Mouse (Mus musculus) skeletal muscle tissue, adult 2 months (tissue): Measurements from ENCODE around the gene Ugt1a6a.
A peak's percentile ranks its signal among the peaks of the same experiment; 100 is the strongest.
"Not testable (repeated sequence)": the region's sequence is repeated elsewhere in the genome, so short reads cannot be mapped to it uniquely, and the experiment has no call there.

Experiments used
- DNase-seq: peaks from one replicate; pipeline ENCODE4 v3.0.0-alpha.2; 2012; ENCODE audit warnings: low read depth, low spot score

Gene Ugt1a6a

DNA sequence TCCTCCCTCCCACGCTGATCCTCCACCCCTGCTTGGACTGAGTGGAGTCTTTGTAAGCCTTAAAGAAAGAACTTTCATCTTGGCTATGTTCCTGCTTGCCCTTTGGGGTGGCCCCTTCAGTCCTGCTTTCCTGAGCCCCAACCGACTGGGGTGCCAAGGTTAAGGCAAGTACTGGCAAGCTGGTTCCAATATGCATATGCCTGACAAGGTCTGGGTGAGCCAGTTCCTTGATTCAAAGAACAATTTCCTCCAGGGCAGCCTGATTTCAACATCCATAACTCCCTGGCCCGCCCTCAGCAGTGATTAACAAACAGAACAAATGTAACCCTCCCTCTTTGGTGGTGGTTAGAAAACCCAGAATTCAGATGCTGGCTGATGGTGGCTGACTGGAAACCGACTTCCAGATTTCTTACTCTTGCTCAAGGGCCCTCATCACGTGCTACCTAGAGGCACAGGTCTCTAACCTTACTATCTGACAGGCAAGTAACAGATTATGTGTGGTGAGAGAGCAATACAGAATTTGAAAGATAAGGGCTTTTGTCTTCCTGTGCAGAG, at the start of gene Ugt1a6a:
Gene Ugt1a6a (plus strand): TSS at position 353 of the 555 bp plus-strand sequence.
- not testable (repeated sequence) for DNase-seq

DNA sequence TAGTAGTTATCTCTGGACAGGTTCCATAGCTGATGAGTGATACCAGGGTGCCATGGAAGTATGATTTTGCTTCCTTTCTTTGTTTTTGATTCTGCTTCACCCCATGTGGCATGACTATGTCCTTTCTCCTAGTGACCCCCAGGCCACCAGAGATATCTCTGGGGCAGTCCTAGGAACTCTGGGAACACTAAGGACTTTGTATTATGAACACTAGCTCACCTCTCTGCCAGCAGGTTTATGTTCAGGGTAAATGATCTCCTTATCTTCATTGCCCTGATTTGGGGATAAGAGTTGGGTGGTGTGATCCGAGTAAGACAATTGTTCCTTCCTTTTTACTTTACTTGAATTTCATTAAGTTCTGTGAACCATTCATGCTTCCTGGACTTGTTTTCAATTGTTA, 48.5 kb upstream of the Ugt1a6a start:
- no peak for DNase-seq

DNA sequence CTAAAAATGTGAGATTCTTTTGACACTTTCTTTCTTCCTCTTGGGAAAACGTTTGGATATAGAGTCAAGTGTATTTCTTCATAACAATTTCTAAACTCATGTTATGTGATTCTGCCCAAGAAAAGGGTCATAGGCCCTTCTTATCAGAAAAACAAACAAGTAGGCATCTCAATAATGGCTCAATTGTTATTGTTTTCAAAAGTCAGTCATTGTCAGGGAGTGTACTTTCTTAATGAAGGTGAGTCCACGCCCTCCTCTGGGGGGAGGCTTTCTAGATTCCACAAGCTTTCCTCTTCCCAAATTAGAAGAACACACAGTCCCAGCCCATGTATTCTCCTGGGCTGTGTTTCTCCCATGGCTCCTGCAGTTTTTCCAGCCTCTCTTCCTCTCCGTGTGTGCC, 47.1 kb upstream of the Ugt1a6a start, which contains the start of gene Ugt1a8:
Gene Ugt1a8 (plus strand): TSS at position 301 of the 400 bp plus-strand sequence.
- DNase-seq: no peak

DNA sequence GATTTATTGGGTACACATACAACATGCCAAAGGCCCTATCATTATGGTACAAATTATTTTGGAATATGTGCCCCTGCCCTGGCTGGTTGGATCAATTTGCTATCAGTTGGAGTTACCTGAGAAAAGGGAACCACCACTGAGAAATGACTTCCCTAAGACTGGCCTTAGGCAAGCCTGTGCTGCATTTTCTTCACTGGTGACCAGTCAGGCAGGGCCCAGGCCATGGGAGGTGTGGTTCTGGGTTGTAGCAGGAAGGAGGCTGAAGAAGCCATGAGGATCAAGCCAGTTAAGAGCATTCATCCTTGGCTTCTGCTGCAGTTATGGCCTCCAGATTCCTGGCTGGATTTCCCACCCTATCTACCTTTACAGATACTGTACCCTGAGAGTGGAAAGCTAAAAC, 42.3 kb upstream of the Ugt1a6a start:
- DNase-seq: no peak

DNA sequence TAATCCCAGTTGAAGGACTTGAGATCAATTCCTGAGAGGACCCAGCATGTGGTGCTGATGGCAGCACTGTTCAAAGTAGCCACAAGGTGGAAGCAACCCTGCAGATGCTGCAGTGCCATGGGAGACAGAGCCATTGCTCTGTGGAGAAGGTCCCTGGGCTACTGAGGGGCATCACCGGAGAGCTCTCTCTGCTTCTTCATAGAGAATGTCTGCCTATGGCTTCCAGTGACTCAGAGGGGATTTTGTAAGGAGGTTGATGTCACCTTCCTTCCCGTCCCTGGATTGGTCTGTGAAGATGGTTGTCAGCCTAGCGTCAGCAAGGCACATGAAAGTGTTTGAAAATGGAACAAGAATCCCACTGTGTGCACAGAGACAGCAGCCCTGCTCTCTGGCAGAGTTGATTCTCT, 40.3 kb upstream of the Ugt1a6a start:
- DNase-seq: not testable (repeated sequence)

DNA sequence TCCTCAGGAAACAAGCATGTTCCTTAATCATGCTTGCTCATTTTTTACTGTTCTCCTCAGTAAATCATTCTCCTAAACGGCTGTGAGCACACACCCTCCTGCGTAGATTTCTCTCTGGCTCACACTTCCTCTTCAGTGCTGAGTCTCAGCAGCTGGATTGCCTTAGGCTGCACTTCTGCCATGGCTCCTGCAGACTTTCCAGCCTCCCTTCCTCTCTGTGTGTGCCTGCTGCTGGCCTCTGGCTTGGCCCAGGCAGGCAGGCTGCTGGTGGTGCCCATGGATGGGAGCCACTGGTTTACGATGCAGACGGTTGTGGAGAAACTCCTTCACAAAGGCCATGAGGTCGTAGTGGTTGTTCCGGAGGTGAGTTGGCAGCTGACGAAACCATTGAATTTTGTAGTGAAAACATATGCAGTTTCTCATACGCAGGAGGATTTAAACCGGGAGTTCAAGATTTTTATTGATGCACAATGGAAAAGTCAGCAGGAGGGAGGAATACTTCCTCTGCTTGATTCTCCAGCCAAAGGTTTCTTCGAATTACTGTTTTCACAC, 39.6 kb upstream of the Ugt1a6a start, which contains the start of gene Ugt1a7c:
Gene Ugt1a7c (plus strand): TSS at position 122 of the 552 bp plus-strand sequence.
- DNase-seq: peak; percentile 24

DNA sequence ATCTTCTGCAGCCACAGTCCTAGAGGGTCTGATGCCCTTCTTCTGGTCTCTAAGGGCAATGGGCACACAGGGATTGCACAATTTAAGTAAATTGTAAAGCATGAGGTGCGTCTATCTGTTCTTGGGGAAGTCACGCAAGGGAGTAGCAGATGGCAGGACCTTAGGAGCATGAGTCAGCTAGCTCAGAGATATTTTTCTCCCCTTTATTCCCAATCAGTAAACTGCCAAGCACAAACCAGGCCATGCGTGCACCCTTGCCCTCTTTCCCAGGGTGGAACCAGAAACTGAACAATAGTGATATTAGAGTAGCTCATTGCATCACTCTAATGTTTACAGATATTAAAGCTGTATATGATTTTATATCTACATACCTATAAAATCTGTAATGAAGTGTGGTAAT, 36.1 kb upstream of the Ugt1a6a start:
- not testable (repeated sequence) for DNase-seq

DNA sequence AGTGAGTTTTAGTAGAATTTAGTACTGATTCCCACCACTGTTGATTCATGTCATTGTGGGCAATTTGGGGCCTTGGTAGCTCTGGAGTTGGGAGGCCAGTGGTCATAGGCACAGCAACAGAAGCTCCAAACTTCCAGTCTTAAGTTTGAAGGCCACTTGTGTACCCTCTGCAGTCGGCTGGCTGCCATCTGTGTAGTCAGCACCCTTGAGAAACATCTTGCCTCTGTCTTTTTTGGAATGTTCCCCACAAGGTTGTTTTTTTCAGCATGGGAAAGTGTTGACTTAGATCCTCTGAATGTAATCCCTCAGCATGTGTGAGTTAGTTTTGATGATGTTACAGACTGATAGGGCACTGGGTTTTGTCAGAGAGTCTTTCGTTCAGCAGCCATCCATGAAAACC, 34.9 kb upstream of the Ugt1a6a start:
- not testable (repeated sequence) for DNase-seq

DNA sequence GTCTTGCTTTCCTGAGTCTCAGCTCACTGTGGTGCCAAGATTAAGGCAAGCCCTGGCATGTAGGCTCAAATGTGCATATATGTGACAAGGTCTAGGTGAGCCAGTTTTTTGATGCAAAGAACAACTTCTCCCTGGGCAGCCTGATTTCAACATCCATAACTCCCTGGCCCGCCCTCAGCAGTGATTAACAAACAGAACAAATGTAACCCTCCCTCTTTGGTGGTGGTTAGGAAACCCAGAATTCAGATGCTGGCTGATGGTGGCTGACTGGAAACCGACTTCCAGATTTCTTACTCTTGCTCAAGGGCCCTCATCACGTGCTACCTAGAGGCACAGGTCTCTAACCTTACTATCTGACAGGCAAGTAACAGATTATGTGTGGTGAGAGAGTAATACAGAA, 31.6 kb upstream of the Ugt1a6a start, which contains the start of gene Ugt1a6b:
Gene Ugt1a6b (plus strand): TSS at position 234 of the 400 bp plus-strand sequence.
- not testable (repeated sequence) for DNase-seq

DNA sequence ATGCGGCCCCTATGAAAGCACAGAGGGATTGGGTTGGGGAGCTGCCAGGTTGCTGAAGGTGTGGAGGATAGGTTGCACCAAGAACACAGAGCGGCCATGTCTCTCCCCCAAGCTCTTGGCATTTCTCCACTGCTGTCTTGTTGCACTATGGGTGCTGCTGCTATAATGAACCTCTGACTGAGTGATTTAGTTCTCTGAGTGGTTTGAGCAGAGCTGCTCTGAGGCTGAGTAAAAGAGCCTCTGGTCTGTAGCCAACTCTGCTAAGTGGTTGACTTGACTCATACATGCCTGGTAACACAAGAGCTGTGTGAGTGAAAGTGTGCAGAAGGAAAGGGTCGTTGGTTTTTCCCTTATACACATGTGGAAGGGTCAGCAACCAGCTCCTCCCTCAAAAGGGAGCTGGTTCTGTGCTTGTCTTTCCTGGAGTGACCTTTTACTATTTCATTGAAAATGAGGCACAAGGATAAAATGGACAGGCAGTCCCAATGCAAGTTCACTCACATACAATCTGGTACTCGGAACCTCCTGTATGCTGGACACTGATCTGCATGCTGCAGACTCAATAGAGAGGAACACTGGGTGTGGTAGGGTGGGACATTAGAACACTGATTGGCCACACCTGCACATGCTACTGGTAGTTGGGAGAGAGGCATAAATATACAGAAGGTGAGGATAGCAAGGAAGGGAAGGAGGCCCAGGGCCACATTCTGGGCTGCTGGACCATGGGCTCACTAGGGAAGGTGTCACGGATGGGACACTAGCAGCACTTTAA, 30.7 kb upstream of the Ugt1a6a start:
- DNase-seq: not testable (repeated sequence)

DNA sequence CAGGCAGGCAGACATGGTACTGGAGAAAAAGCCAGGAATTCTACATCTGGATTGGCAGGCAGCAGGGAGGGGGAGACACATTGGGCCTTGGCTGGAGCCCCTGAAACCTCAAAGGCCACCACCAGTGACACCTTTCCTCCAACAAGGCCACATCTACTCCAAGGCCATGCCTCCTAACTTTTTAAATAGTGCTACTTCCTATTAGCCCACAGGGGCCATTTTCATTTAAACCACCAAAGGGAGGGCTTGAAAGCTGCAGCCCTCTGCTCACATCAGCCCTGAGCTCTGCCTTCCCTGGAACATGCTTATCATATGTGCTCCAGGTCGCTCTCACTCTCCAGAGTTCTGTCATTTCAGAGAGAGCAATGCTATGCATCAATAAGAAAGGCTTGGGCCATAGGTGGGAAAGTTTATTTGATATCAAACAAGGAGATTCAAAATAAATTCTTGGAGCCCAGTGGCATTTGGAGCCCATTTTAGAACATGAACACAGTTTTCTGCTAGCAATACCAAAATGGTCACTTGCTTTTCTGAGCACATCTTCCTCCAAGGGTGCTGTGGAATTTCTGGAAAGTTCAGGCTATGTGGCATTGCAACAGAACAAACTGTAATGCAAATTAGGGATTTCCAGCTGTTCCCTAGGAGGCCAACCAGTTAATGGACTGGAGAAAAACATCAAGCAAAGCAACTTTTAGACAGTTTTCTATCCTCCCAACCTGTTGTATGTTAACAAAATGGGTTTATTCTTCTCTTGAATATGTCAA, 29.8 kb upstream of the Ugt1a6a start:
- DNase-seq: no peak

DNA sequence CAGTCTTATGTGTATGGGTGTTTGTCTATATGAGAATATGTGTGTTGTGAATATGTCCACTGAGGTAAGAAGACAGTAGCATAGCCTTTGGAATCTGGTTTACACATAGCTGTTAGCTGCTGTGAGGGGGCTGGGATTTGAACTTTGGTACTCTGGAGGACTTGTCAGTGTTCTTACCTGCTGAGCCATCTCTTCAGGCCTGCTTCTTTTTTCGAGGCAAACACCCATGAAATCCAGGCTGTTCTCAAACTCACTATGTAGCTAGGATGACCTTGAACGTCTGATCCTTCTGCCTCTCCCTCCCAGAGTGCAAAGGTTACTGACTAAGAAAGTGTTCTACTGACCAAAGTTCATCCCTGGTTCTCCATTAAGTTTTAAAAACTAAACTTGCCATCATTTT, 29.0 kb upstream of the Ugt1a6a start:
- no peak for DNase-seq

DNA sequence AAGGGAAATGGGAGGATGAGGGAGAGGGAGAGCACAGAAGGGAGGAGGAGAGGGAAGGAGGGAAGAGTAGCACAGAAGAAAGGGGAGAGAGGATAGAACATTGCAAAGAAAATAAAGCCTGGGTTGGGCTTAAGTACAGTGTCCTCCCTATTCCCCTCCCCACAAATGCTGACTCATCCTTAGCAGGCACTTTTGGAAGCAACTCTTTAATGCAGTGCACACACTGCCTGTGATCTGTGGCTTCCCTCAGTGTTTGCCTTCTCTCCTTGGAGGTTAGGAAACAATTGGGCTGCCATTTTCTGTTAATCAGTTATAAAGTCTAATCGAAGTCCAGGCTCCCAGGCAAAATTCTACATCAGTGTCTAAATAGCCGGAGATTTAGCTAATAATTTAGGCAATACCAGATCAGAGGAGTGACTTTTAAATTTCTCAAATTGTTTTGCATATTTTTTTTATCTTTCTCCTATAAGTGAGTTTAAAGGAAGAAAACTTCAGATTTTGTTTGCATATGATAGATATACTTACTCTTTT, 25.5 kb upstream of the Ugt1a6a start:
- DNase-seq: not testable (repeated sequence)

DNA sequence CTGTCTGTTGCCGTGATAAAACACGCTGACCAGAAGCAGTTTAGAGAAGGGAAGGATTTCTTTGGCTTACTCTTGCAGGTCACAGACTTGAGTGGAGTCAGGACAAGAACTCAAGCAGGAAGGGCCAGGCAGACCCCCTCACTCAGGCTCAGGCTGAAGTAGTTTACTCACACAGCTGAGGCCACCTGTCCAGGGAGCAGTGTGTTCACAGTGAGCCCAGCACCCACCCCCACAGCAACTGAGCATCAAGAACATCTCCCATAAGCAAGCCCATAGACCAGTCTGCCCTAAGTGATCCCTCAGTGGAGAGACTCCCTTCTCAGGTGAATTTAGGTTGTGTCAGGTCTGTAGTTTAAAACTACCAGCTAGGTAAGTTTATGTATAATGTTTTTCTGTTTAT, 25.0 kb upstream of the Ugt1a6a start:
- not testable (repeated sequence) for DNase-seq

DNA sequence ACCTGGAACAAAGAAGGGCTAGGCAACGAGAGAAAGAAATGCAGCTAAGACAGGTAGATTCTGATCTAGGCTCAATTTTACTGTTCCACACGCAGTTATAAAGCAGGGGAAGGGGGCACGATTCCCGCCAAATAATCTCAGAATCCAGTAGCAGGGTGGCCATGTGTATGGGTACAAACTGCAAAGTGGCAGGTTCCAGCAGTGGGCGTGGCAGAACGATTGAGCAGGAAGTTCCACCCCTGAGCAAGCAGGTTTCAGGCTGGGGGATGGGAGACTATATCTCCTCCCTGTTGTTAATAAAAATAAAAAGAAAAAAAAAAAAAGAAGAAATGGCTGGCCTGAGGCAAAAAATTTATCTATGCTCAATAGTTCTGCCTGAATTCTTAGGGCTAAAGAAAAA, 21.8 kb upstream of the Ugt1a6a start:
- DNase-seq: not testable (repeated sequence)

DNA sequence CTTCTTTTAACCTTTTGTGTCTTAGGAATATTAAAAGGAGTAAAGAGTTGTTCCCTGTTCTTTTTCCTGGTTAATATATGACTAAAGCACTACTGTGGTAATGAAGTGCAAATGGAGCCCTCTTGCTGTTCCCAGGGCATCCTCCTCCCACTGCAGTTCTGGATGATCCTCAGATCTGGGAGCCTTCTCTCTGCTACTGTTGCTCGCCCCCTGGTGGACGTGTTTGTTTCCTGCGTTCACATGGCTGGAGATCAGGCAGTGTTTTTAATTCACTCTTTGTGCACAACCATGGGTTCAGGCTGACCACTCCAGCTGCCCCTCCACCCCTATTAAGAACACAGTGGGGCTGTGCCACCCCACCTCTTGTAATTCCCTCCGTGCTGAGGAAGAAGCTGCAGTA, 14.1 kb upstream of the Ugt1a6a start:
- DNase-seq: not testable (repeated sequence)

DNA sequence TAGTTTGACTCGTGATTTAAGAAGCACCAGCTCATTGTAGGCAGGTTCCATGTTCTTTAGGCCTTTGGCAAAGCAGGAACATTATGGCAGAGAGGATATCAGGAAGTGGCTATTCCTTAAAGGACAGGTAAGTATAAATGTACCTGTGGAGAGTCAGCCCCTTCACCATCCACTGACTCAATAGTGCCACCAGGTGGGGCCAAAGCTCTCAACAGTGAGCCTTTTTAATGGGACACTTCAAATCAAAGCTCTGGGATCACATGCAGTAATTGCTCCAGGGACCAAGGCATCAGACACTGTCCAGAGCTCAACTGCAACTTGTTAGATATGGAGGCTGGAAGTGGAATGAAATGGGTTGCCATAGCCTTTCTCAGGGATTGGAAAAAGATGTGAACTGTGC, 13.1 kb upstream of the Ugt1a6a start:
- not testable (repeated sequence) for DNase-seq

DNA sequence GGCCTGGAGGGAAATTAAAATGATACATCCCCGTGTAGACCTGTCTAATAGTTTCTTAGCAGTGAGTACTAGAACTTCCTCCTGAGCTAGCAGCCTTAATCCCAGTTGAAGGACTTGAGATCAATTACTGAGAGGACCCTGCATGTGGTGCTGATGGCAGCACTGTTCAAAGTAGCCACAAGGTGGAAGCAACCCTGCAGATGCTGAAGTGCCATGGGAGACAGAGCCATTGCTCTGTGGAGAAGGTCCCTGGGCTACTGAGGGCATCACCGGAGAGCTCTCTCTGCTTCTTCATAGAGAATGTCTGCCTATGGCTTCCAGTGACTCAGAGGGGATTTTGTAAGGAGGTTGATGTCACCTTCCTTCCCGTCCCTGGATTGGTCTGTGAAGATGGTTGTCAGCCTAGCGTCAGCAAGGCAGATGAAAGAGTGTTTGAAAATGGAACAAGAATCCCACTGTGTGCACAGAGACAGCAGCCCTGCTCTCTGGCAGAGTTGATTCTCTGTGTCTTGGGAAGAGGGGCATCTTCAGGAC, 8.7 kb upstream of the Ugt1a6a start:
- not testable (repeated sequence) for DNase-seq

DNA sequence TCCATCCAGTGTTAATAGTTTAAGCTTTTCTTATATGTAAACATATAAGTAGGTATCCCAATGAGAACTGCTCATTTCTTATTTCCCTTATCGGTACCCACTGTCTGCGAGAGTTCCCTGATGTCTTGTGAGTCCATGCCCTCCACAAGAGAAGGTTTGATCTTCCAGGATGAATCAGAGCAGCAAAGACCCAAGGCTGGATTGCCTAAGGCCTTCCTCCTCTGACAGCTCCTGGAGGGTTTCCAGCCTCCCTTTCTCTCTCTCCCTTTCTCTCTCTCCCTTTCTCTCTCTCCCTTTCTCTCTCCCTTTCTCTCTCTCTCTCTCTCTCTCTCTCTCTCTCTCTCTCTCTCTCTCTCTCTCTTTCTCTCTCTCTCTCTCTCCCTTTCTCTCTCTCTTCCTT, 5.5 kb upstream of the Ugt1a6a start:
- not testable (repeated sequence) for DNase-seq

DNA sequence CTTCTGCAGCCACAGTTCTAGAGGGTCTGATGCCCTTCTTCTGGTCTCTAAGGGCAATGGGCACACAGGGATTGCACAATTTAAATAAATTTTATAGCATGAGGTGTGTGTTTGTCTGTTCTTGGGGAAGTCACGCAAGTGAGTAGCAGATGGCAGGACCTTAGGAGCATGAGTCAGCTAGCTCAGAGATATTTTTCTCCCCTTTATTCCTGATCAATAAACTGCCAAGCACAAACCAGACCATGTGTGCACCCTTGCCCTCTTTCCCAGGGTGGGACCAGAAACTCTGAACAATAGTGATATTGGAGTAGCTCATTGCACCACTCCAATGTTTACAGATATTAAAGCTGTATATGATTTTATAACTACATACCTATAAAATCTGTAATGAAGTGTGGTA, 4.4 kb upstream of the Ugt1a6a start:
- not testable (repeated sequence) for DNase-seq

DNA sequence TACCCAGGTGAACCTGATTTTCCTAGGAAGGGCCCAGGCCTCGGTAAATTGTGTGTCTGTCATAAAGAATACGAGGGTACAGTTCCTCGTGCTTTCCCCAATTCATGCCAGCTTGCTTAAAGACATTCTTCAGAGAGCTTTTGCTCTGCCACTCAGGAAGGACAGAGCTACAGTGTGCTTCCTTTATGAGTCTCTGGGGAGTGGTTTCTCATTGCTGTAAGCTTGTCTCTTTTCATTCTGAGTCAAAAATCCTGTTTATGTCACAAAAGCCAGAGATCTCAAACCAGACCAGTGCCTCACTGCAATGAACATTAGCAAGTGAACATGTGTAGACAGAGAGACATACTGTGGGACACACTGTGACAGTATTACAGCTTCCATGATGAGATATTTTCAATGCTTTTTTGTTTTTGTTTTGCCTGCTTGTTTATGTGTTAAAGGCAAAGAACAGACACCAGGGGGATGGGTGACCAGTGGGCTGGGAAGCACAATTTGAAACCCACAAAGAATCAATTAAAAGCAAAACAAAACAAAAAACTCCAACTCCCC, 627 bp upstream of the Ugt1a6a start:
- no peak for DNase-seq
